Mouse (Mus musculus) liver, embryonic 18 days (tissue): ENCODE data around the gene Gm17402. TPM values are rescaled to one million over a fixed set of nuclear protein-coding genes. Genes with fewer than 3 reads are reported as not detected.

Source experiments
- polyA plus RNA-seq: library from polyadenylated mRNA; depleted of rRNA; stranded (reverse); fragments of >200 nt; gene quantifications from 2 replicates; pipeline ENCODE4 v1.2.3, GENCODE M21; 2012; rRNA removed

Gm17402 gene
- polyA plus RNA-seq: not detected in 2 replicates

GRCm38 (mm10) chr3:67375063-67375462 lies at the start of gene Gm17402:
Gm17402 (minus strand) TSS chr3:67375163.

GRCm38 (mm10) chr3:67373872-67374271 lies 1.1 kb downstream of the Gm17402 start, which contains the start of gene Mlf1:
Mlf1 (plus strand) TSS chr3:67374097.

Other genes starting within 250 kb of the Gm17402 start
- gene Mlf1, start 1.1 kb downstream of the Gm17402 start, polyA plus RNA-seq: 0.56 and 0.61 TPM in 2 replicates
- gene Gfm1, start 54.9 kb upstream of the Gm17402 start, polyA plus RNA-seq: 17.0 and 20.0 TPM in 2 replicates
- 4.6 and 5.6 TPM in 2 replicates for gene Lxn, start 88.8 kb upstream of the Gm17402 start, polyA plus RNA-seq
- 3.8 and 4.6 TPM in 2 replicates for gene Rarres1, start 140.4 kb upstream of the Gm17402 start, polyA plus RNA-seq
- 14.5 and 15.7 TPM in 2 replicates for gene Mfsd1, start 207.6 kb upstream of the Gm17402 start, polyA plus RNA-seq